ENCODE assay signal across 8 mouse cellular contexts in the genomic region with DNA sequence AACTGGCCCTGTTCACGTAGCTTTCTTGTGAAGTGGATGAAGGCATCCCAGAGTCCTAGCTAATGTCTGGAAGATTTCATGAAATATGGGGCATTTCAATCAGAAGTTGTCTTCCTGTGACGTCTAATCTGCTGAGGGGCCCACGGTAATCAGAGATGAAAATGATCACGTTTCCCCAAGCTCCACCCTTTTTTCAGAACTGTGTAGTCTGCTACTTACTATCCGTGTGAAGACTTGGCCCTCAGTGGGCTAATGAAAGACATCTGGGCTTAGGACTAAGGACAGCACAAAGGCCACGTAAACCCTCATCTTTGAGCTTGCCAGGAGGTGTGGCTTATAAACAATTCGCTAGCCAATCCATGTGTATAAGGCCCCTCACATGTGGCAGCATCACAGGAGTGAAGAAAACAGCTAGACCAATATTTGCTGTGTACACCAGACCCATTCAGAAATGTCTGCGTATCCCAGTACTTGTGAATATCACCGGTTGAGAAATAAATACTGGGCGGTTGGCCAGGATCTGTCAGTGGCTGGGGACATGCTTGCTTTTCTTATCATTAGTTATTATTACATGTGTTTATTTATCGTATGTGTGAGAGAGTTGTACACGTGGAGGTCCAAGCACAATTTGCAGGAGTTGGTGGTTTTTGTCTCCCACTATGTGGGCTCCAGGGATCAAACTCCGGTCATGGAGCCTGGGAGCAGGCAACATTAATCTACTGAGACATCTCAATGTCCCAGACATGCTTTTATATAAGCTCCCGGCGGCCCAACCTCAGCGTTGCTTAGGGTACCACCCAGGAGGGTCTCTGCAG.
DNase-seq lines count a peak whose midpoint lies in the region; ATAC-seq and TF ChIP-seq lines count a peak whose summit lies in the region.

No protein-coding gene starts in this region.

- TF ChIP-seq CTCF in hindbrain, postnatal 0 days (IDR thresholded peaks at IDR 0.05; ENCODE audit: low read depth) = no peak

- 65% methylated on average over 16 of the region's 16 CpGs for WGBS in kidney, embryonic 15.5 days
- WGBS in embryonic facial prominence, embryonic 14.5 days = 61% methylated on average over 16 of the region's 16 CpGs
- WGBS in hindbrain, postnatal 0 days = 38% methylated on average over 16 of the region's 16 CpGs
- WGBS in neural tube, embryonic 12.5 days = 51% methylated on average over 16 of the region's 16 CpGs

- H3K9me3 ChIP-seq in kidney, embryonic 15.5 days (replicated peaks) = no peaks in the 10 kb centered on the region
- H3K9me3 ChIP-seq in embryonic facial prominence, embryonic 14.5 days (ENCODE audit: control insufficient read depth, low read length) = no peaks in the 10 kb centered on the region
- H3K9me3 ChIP-seq in hindbrain, postnatal 0 days (ENCODE audit: low read length) = no peaks in the 10 kb centered on the region
- H3K9me3 ChIP-seq in neural tube, embryonic 12.5 days = no peaks in the 10 kb centered on the region

- H3K4me1 ChIP-seq in kidney, embryonic 15.5 days = peaks cover 5% of the 10 kb centered on the region
- peaks cover 8% of the 10 kb centered on the region for H3K4me1 ChIP-seq in embryonic facial prominence, embryonic 14.5 days (ENCODE audit: control insufficient read depth, insufficient read depth, low read length)
- peaks cover 10% of the 10 kb centered on the region; the same call in 1 of the 2 replicates for H3K4me1 ChIP-seq in hindbrain, postnatal 0 days (ENCODE audit: insufficient read depth, low read length)
- H3K4me1 ChIP-seq in neural tube, embryonic 12.5 days = peaks cover 24% of the 10 kb centered on the region; the same call in 1 of the 2 replicates

- DNase-seq in kidney, adult 11 months = no peak
- DNase-seq in embryonic facial prominence, embryonic 14.5 days (ENCODE audit: low spot score) = no peak
- peak; percentile 30 for DNase-seq in hindbrain, postnatal 0 days (ENCODE audit: low spot score)
- DNase-seq in thymus, postnatal 4 days = no peak
- DNase-seq in frontal cortex, postnatal 25 days (ENCODE audit: low spot score in 2 of 2) = no peak

- ATAC-seq in kidney, embryonic 15.5 days (replicated peaks; ENCODE audit: low FRiP score) = 0 out of 2 replicates have a peak, but pooled peaks have one; percentile 25
- ATAC-seq in embryonic facial prominence, embryonic 14.5 days (ENCODE audit: low read depth) = peak; percentile 78
- peak; percentile 70 for ATAC-seq in hindbrain, postnatal 0 days
- ATAC-seq in neural tube, embryonic 12.5 days (ENCODE audit: low FRiP score, low read depth) = peak; percentile 61
- ATAC-seq in megakaryocyte, adult 5-6 weeks (ENCODE audit: poor library complexity, severe bottlenecking) = no peak

- H3K36me3 ChIP-seq in kidney, embryonic 15.5 days = peaks cover 61% of the 10 kb centered on the region
- H3K36me3 ChIP-seq in embryonic facial prominence, embryonic 14.5 days (ENCODE audit: control insufficient read depth, insufficient read depth, low read length) = peaks cover 85% of the 10 kb centered on the region
- H3K36me3 ChIP-seq in hindbrain, postnatal 0 days (ENCODE audit: insufficient read depth, low read length) = peaks cover 35% of the 10 kb centered on the region
- peaks cover 67% of the 10 kb centered on the region for H3K36me3 ChIP-seq in neural tube, embryonic 12.5 days

- H3K27me3 ChIP-seq in kidney, embryonic 15.5 days = no peaks in the 10 kb centered on the region
- no peaks in the 10 kb centered on the region for H3K27me3 ChIP-seq in embryonic facial prominence, embryonic 14.5 days (replicated peaks; ENCODE audit: control insufficient read depth, insufficient read depth, low read length)
- no peaks in the 10 kb centered on the region for H3K27me3 ChIP-seq in hindbrain, postnatal 0 days (ENCODE audit: insufficient read depth, low read length)
- H3K27me3 ChIP-seq in neural tube, embryonic 12.5 days (replicated peaks) = no peaks in the 10 kb centered on the region

- H3K27ac ChIP-seq in kidney, embryonic 15.5 days = no peak overlapping the region
- peak overlapping the region; percentile 28; the same call in 1 of the 2 replicates for H3K27ac ChIP-seq in embryonic facial prominence, embryonic 14.5 days (replicated peaks; ENCODE audit: low read depth, low read length)
- peak overlapping the region; percentile 62 for H3K27ac ChIP-seq in hindbrain, postnatal 0 days
- no peak overlapping the region for H3K27ac ChIP-seq in neural tube, embryonic 12.5 days

- no peak overlapping the region for H3K4me3 ChIP-seq in kidney, embryonic 15.5 days (replicated peaks)
- H3K4me3 ChIP-seq in embryonic facial prominence, embryonic 14.5 days (ENCODE audit: low read depth, low read length) = no peak overlapping the region
- H3K4me3 ChIP-seq in hindbrain, postnatal 0 days (ENCODE audit: low read length) = no peak overlapping the region
- no peak overlapping the region for H3K4me3 ChIP-seq in neural tube, embryonic 12.5 days

- no peak overlapping the region for H3K9ac ChIP-seq in kidney, embryonic 15.5 days
- H3K9ac ChIP-seq in embryonic facial prominence, embryonic 14.5 days (ENCODE audit: low read depth, low read length) = no peak overlapping the region
- H3K9ac ChIP-seq in hindbrain, postnatal 0 days (replicated peaks; ENCODE audit: low read length) = no peak overlapping the region
- no peak overlapping the region for H3K9ac ChIP-seq in neural tube, embryonic 12.5 days

- H3K4me2 ChIP-seq in kidney, embryonic 15.5 days = no peak overlapping the region
- no peak overlapping the region for H3K4me2 ChIP-seq in embryonic facial prominence, embryonic 14.5 days (ENCODE audit: low read depth, low read length)
- 0 out of 2 replicates have a peak overlapping the region, but pooled peaks have one; percentile 19 for H3K4me2 ChIP-seq in hindbrain, postnatal 0 days (ENCODE audit: low read depth, low read length)
- H3K4me2 ChIP-seq in neural tube, embryonic 12.5 days (replicated peaks) = no peak overlapping the region

Comparison
In these comparisons a context has a peak if more than half of its experiments do, and no peak if none do; other contexts are left out.
1. H3K27ac ChIP-seq: peak in embryonic facial prominence, embryonic 14.5 days (single experiment) and hindbrain, postnatal 0 days (single experiment); none in kidney, embryonic 15.5 days (single experiment) and neural tube, embryonic 12.5 days (single experiment).